Mouse (Mus musculus) embryonic facial prominence, embryonic 13.5 days (tissue): ENCODE results near the gene Atraid. TPM values are rescaled to one million over a fixed set of nuclear protein-coding genes. Genes with fewer than 3 reads are reported as not detected.
A peak's percentile ranks its signal among the peaks of the same experiment; 100 is the strongest.
"Not testable (repeated sequence)": the region's sequence is repeated elsewhere in the genome, so short reads cannot be mapped to it uniquely, and the experiment has no call there.

ENCODE experiments used
- ATAC-seq: fragments of 200-750 bp; cut with Nextera tagmentation; 2 replicates; pipeline ENCODE4 v1.8.0; 2017; ENCODE audit warnings: low read depth; ENCODE audit not compliant: insufficient number of reproducible peaks, insufficient read depth, low FRiP score, low TSS enrichment
- H3K27ac ChIP-seq: fragments of 300-500 bp; sonication (generic); 2 replicates; pipeline ENCODE4 v1.5.1; 2015; ENCODE audit warnings: moderate library complexity, mild to moderate bottlenecking, inconsistent platforms
- H3K27me3 ChIP-seq: fragments of 300-500 bp; sonication (generic); 2 replicates; pipeline ENCODE4 v1.6.1; 2015; ENCODE audit warnings: mild to moderate bottlenecking, inconsistent platforms
- H3K36me3 ChIP-seq: fragments of 300-500 bp; sonication (generic); 2 replicates; pipeline ENCODE4 v1.6.1; 2015; ENCODE audit warnings: mild to moderate bottlenecking, inconsistent platforms
- H3K4me1 ChIP-seq: fragments of 300-500 bp; sonication (generic); 2 replicates; pipeline ENCODE4 v1.6.1; 2015; ENCODE audit warnings: inconsistent platforms
- H3K4me2 ChIP-seq: fragments of 300-500 bp; sonication (generic); 2 replicates; pipeline ENCODE4 v1.6.1; 2015; ENCODE audit warnings: moderate library complexity, mild to moderate bottlenecking, inconsistent platforms
- H3K4me3 ChIP-seq: fragments of 300-500 bp; sonication (generic); 2 replicates; pipeline ENCODE4 v1.5.1; 2015; ENCODE audit warnings: mild to moderate bottlenecking, inconsistent platforms
- H3K9ac ChIP-seq: fragments of 300-500 bp; sonication (generic); 2 replicates; pipeline ENCODE4 v1.6.1; 2015; ENCODE audit warnings: mild to moderate bottlenecking, inconsistent platforms
- H3K9me3 ChIP-seq: fragments of 300-500 bp; sonication (generic); 2 replicates; pipeline ENCODE4 v1.6.1; 2016; ENCODE audit warnings: inconsistent platforms
- WGBS: fragments of 180-500 bp; shearing (Covaris S2); methylation state at CpG from one replicate; pipeline ENCODE4 v1.1.7; 2015; ENCODE audit warnings: mixed read lengths; 5-methylcytosine and 5-hydroxymethylcytosine counted together
- polyA plus RNA-seq: library from polyadenylated mRNA; unstranded; fragments of >200 nt; fragmentation: Nextera tagmentation; extraction: Ambion mirVana; gene quantifications from 2 replicates; pipeline ENCODE4 v1.2.1, GENCODE M21; 2015

The Atraid gene
- polyA plus RNA-seq, 1 experiment from 2014 or later, result 138 TPM

DNA sequence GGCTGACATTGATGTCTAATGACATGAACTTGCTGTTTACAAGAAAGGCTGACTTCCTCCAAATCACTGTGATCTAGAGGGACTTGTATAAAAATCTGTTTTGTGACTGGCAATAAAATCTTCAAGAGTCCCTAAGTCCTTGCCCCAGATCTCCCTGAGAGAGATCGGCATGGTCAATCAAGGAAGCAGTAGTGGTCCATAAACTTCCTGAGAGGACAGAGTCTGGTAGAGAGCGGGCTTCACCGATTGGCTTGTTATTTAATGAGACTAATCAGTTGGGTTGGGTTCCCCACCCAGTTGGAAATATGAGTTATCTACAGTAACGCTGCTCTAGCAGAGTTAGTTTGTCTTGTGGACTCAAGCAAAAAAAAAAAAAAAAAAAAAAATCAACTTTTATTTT is 17.2 kb upstream of the Atraid start:
- Histone ChIP-seq H3K4me3 (no peak overlapping the region), H3K27ac (no peak overlapping the region), H3K27me3 (no peaks in the 10 kb centered on the region), H3K9ac (no peak overlapping the region), H3K4me2 (no peak overlapping the region), H3K36me3 (no peaks in the 10 kb centered on the region), H3K9me3 (no peaks in the 10 kb centered on the region), H3K4me1 (no peaks in the 10 kb centered on the region)
- ATAC-seq, result no peak
- WGBS, result 79% methylated on average over 4 of the region's 4 CpGs

GRCm38 (mm10) chr5:31031508-31031907 is 16.6 kb upstream of the Atraid start:
- H3K9ac ChIP-seq, result no peak overlapping the region
- no peak overlapping the region for H3K4me3 ChIP-seq
- H3K27me3 ChIP-seq, result no peaks in the 10 kb centered on the region
- H3K27ac ChIP-seq, result no peak overlapping the region
- no peaks in the 10 kb centered on the region for H3K4me1 ChIP-seq
- no peak overlapping the region for H3K4me2 ChIP-seq
- 86% methylated on average over 8 of the region's 8 CpGs for WGBS
- peaks cover 4% of the 10 kb centered on the region; the same call in 1 of the 2 replicates for H3K36me3 ChIP-seq
- no peaks in the 10 kb centered on the region for H3K9me3 ChIP-seq
- ATAC-seq, result no peak

- Histone ChIP-seq H3K27me3 (no peaks in the 10 kb centered on the region), H3K9me3 (no peaks in the 10 kb centered on the region), H3K36me3 (peaks cover 33% of the 10 kb centered on the region), H3K27ac (no peak overlapping the region), H3K9ac (no peak overlapping the region), H3K4me1 (no peaks in the 10 kb centered on the region), H3K4me3 (no peak overlapping the region), H3K4me2 (no peak overlapping the region)
- WGBS, result 86% methylated on average over 6 of the region's 6 CpGs
- ATAC-seq, result no peak
Measured at GRCm38 (mm10) chr5:31034669-31035068, 13.4 kb upstream of the Atraid start.

DNA sequence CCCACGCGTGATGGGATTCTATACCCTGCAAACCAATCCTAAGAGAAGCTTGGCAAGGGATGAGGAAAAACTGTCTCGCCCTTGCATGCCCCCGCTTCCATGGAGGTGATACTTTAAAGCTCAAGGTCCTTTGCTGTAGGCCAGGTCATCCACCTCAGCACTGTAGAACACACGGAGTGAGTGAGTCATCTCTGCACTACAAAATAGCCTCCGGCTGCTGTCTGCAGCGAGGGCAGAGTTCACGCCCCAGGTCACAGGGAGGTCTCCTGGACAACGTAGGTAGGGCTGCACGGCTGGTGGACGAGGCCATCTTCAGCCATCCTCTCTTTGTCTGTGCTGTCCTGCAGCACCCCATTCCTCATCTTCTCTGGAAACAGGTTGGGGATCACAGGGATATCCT is 11.6 kb upstream of the Atraid start:
- not testable (repeated sequence) for H3K4me3 ChIP-seq, ATAC-seq, H3K27me3 ChIP-seq, H3K4me2 ChIP-seq, H3K9ac ChIP-seq, H3K9me3 ChIP-seq, H3K4me1 ChIP-seq, H3K27ac ChIP-seq
- WGBS, result 81% methylated on average over 11 of the region's 11 CpGs
- peaks cover 50% of the 10 kb centered on the region for H3K36me3 ChIP-seq

DNA sequence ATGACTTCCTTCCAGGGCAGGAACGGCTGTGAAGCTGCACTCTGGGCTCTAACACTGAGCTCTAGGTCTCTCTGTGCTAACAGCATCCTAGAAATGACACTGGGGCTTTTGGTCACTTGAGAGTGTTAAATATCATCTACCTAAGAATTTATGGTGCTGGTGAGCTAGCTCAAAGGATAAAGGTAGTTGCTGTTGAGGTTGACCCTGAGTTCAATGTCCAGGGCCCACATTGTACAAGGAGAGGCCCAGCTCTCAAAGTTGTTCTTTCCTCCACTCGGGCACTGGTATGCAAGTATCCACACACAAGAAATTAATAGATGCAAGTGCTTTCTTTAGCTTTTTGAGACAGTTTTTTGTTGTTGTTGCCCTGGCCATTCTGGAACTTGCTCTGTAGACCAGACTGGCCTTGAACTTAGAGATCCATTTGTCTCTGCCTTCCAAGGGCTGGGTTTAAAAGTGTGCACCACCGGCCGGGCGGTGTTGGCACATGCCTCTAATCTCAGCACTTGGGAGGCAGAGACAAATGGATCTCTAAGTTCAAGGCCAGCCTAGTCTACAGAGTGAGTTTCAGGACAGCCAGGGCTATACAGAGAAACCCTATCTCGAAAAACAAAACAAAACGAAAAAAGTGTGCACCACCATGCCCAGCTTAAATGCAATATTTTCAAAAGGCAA is 9.8 kb upstream of the Atraid start:
- H3K27me3 ChIP-seq, result no peaks in the 10 kb centered on the region
- H3K27ac ChIP-seq, result no peak overlapping the region
- no peak overlapping the region for H3K4me3 ChIP-seq
- H3K36me3 ChIP-seq, result peaks cover 67% of the 10 kb centered on the region
- H3K4me2 ChIP-seq, result no peak overlapping the region
- no peak overlapping the region for H3K9ac ChIP-seq
- H3K9me3 ChIP-seq, result no peaks in the 10 kb centered on the region
- ATAC-seq, result no peak
- H3K4me1 ChIP-seq, result no peaks in the 10 kb centered on the region
- 91% methylated on average over 7 of the region's 7 CpGs for WGBS

- Histone ChIP-seq H3K4me1 (peaks cover 9% of the 10 kb centered on the region), H3K36me3 (peaks cover 30% of the 10 kb centered on the region), H3K9me3 (no peaks in the 10 kb centered on the region), H3K4me2 (no peak overlapping the region), H3K27ac (no peak overlapping the region), H3K27me3 (no peaks in the 10 kb centered on the region), H3K9ac (no peak overlapping the region), H3K4me3 (no peak overlapping the region)
- ATAC-seq, result no peak
- 93% methylated on average over 6 of the region's 6 CpGs for WGBS
Measured at GRCm38 (mm10) chr5:31046416-31046815, 1.7 kb upstream of the Atraid start.

- Histone ChIP-seq H3K36me3 (peaks cover 24% of the 10 kb centered on the region), H3K4me3 (peak overlapping the region; percentile 76), H3K4me2 (peak overlapping the region; percentile 83), H3K27me3 (no peaks in the 10 kb centered on the region), H3K27ac (no peak overlapping the region), H3K9ac (peak overlapping the region; percentile 91), H3K4me1 (peaks cover 9% of the 10 kb centered on the region), H3K9me3 (no peaks in the 10 kb centered on the region)
- WGBS, result 64% methylated on average over 5 of the region's 5 CpGs
- ATAC-seq, result no peak
Measured at GRCm38 (mm10) chr5:31047074-31047473, 1.0 kb upstream of the Atraid start.

- peak within 1 kb of the TSS; percentile 92 for H3K27ac ChIP-seq
- peaks cover 12% of the 10 kb centered on the region for H3K4me1 ChIP-seq
- ATAC-seq, result 0 out of 2 replicates have a peak, but pooled peaks have one; percentile 5
- H3K27me3 ChIP-seq, result no peaks in the 10 kb centered on the region
- H3K4me3 ChIP-seq, result peak within 1 kb of the TSS; percentile 76
- under 1% methylated on average over 23 of the region's 23 CpGs for whole genome bisulfite sequencing
- H3K4me2 ChIP-seq, result peak within 1 kb of the TSS; percentile 83
- peak within 1 kb of the TSS; percentile 91 for H3K9ac ChIP-seq
- no peaks in the 10 kb centered on the region for H3K9me3 ChIP-seq
- peaks cover 10% of the 10 kb centered on the region for H3K36me3 ChIP-seq
Measured at GRCm38 (mm10) chr5:31048763-31049641, 890 bp downstream of the Atraid start, which contains the start of gene Slc5a6. Gene Slc5a6 (minus strand): TSS chr5:31048924.

DNA sequence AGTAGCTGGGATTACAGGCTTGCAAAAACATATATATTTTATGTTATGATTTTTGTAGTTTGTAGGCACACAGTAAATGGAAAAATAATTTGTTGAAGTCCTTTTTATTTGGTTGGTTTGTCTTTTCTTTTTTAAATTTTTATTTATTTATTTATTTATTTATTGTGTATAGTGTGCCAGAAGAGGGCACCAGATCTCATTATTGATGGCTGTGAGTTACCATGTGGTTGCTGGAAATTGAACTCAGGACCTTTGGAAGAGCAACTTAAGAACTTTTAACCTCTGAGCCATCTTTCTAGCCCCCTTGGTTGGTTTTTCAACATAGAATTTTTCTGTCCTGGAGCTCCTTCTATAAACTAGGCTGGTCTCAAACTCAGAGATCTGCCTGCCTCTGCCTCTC is 2.3 kb downstream of the Atraid start:
- Histone ChIP-seq H3K9ac (no peak overlapping the region), H3K4me2 (no peak overlapping the region), H3K36me3 (peaks cover 6% of the 10 kb centered on the region; the same call in 1 of the 2 replicates), H3K4me3 (no peak overlapping the region), H3K4me1 (peaks cover 15% of the 10 kb centered on the region), H3K27ac (no peak overlapping the region), H3K9me3 (no peaks in the 10 kb centered on the region), H3K27me3 (no peaks in the 10 kb centered on the region)
- no peak for ATAC-seq

- H3K27me3 ChIP-seq, H3K9ac ChIP-seq, H3K9me3 ChIP-seq, H3K27ac ChIP-seq, ATAC-seq: not testable (repeated sequence)
- peak overlapping the region; percentile 72 for H3K4me3 ChIP-seq
- peaks cover 23% of the 10 kb centered on the region for H3K36me3 ChIP-seq
- H3K4me1 ChIP-seq, result peaks cover 15% of the 10 kb centered on the region
- WGBS, result 62% methylated on average over 4 of the region's 4 CpGs
- peak overlapping the region; percentile 87 for H3K4me2 ChIP-seq
Measured at GRCm38 (mm10) chr5:31053728-31054127, 5.6 kb downstream of the Atraid start.

DNA sequence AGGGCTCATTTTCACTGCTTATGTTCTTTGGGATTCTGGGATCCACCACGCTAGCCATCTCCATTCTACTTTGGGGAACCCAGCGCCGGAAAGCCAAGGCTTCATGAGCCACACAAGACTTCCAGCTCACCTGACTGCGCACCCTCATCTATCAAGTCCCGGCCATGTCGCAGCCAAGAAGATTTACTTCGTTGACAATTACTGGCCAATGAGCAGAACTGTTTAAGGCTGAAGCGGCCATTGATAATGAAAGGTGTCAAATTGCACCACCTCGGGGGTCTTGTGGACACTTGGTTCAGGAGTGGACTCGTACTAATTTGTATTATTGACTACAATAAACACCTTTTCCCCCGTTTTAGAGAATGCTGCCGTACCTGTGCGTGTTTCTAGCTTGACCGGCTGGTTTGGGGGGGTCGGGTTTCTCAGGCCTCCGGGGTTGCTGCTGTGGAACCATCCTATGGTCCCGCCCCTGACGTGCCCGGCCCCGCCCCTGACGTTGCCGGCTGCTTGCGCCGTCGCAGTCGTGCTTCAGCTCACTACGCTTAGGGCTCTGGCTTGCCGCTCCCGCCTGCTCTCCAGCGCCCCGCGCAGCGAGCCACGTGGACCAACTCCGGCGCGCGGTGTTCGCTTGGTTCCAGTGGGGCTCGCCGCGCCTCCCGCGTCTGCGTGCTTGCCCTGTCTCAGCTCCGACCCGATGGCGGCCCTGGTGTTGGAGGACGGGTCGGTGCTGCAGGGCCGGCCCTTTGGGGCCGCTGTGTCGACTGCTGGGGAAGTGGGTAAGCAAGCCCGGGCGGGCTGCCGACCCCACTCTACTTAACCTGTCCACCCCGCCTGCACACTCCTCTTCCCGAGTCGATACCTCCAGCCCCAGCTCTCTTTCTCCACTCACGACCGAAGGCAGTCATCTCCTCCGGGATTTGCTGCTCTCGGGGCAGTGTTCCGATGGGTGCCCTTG is 6.4 kb downstream of the Atraid start, which contains the start of gene Cad:
Gene Cad (plus strand): TSS at position 520 of the 955 bp plus-strand sequence.
- Histone ChIP-seq H3K4me1 (peaks cover 15% of the 10 kb centered on the region), H3K9ac (peak within 1 kb of the TSS; percentile 89), H3K9me3 (no peaks in the 10 kb centered on the region), H3K27ac (peak within 1 kb of the TSS; percentile 81), H3K27me3 (no peaks in the 10 kb centered on the region), H3K36me3 (peaks cover 31% of the 10 kb centered on the region), H3K4me3 (peak within 1 kb of the TSS; percentile 72), H3K4me2 (peak within 1 kb of the TSS; percentile 87)
- WGBS, result under 1% methylated on average over 64 of the region's 64 CpGs
- ATAC-seq, result peak; percentile 98
